Mouse (Mus musculus): Measurements from ENCODE around the gene D930020B18Rik.

DNA sequence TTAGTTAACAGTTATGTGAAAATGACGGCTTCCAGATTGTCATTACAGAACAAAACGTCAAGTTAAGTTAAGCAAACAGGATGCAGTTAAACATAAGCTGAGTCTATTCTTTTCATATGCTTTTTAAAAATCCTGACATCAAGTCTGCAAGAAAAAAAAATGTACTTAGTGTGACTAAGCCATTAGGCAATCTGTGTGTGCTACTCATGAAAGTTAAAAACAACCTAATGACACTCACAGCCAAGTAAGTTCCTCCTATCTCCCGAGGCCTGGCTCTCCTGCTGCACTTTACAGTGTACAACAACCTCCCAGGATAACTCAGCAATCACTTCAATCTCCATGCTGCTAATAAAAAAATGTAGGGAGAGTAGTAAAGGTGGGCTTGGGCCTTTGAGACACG lies 37.8 kb upstream of the D930020B18Rik start:
- no peak for TF ChIP-seq CTCF (IDR thresholded peaks at IDR 0.05; ENCODE audit: extremely low read depth, insufficient read depth, insufficient read length, insufficient replicate concordance)
- TF ChIP-seq POLR2A (IDR thresholded peaks at IDR 0.05; ENCODE audit: low read depth, low read length): no peak
